Mouse (Mus musculus): ENCODE data around the gene Sema3b.

DNA sequence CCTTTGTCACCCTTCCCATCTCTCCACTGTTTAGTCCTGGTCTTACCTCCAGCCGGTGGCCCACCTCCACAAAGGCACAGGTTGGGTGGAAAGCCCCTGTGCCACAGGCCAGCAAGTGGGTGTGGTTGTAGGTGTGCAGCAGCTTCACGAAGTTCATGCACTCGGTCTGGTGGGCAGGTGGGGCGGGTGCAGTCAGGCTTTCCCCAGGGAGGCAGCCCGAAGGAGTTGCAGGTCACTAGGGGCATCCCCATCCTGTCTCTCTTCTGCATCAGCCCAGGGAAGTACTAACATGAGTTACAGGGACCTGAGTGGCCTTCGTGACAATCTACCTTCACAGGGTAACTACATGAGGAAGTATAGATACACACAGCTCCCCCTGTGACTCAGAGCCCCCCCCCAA lies 5.8 kb downstream of the Sema3b start:
- TF ChIP-seq CTCF (IDR thresholded peaks at IDR 0.05; ENCODE audit: borderline replicate concordance, insufficient read depth, low read length) = no peak
- no peak for TF ChIP-seq POLR2A (IDR thresholded peaks at IDR 0.05; ENCODE audit: low read depth, low read length)
